Mouse (Mus musculus) olfactory bulb, adult 2 months (tissue): ENCODE measurements at regions not wholly inside any gene's neighbourhood (a gene's known extent, or its start where the extent isn't known, plus 50 kb on each side); places are given as distances from the start of the nearest gene placed in this dataset.

Experiments
- H3K27ac ChIP-seq: fragments of 200-500 bp; 2 replicates; pipeline ENCODE4 v1.5.1; 2012; ENCODE audit warnings: low read depth, low read length; ENCODE audit not compliant: insufficient read depth
- H3K4me1 ChIP-seq: fragments of 200-500 bp; 2 replicates; pipeline ENCODE4 v1.6.1; 2012; ENCODE audit warnings: low read length; ENCODE audit not compliant: control insufficient read depth, insufficient read depth
- H3K4me3 ChIP-seq: fragments of 200-500 bp; 2 replicates; pipeline ENCODE4 v1.5.1; 2012; ENCODE audit warnings: mild to moderate bottlenecking, low read depth, low read length, moderate library complexity; ENCODE audit not compliant: insufficient read depth
- CTCF ChIP-seq: fragments of 200-500 bp; IDR thresholded peaks from 2 replicates; pipeline ENCODE4 v1.5.1; 2012; ENCODE audit warnings: low read depth, mild to moderate bottlenecking, low read length, moderate library complexity; ENCODE audit not compliant: insufficient read depth
- POLR2A ChIP-seq: fragments of 200-500 bp; IDR thresholded peaks from 2 replicates; pipeline ENCODE4 v1.6.1; 2012; ENCODE audit warnings: mild to moderate bottlenecking, low read depth, low read length, moderate library complexity; ENCODE audit not compliant: insufficient read depth
- WGBS: fragments of 180-500 bp; shearing (Covaris S2); methylation state at CpG from one replicate; pipeline ENCODE4 v1.1.7; 2018; 5-methylcytosine and 5-hydroxymethylcytosine counted together

GRCm38 (mm10) chr1:89344546-89344945 is 110.1 kb upstream of the Agap1 start:
- TF ChIP-seq CTCF = no peak
- no peak for TF ChIP-seq POLR2A
- Histone ChIP-seq H3K4me3 (no peak overlapping the region), H3K27ac (no peak overlapping the region), H3K4me1 (no peaks in the 10 kb centered on the region)
- 50% methylated on average over 6 of the region's 6 CpGs for WGBS

GRCm38 (mm10) chr1:89347341-89347740 is 107.3 kb upstream of the Agap1 start:
- 87% methylated on average over 3 of the region's 3 CpGs for WGBS
- no peaks in the 10 kb centered on the region for H3K4me1 ChIP-seq
- TF ChIP-seq CTCF = no peak
- TF ChIP-seq POLR2A = no peak
- H3K4me3 ChIP-seq = no peak overlapping the region
- H3K27ac ChIP-seq = no peak overlapping the region

DNA sequence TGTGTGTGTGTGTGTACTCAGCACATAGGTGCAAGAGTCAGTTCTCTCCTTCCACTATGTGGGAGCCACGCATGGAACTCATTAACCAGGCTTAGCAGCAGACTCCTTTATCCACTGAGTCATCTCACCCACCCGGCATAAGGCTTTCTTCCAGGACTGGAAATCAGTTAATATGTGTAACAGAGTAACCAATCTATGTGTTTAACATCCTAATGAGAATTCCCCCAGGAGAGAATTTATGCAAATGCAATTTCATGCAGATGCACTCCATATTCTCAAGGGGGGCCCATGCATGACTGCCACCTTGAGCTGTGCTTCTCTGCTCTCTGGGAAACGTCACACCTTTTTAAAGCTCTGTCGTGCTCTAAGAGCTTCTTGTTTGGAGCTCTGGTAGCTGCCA is 101.7 kb upstream of the Agap1 start:
- WGBS = 76% methylated on average over 4 of the region's 4 CpGs
- Histone ChIP-seq H3K4me1 (no peaks in the 10 kb centered on the region), H3K4me3 (no peak overlapping the region), H3K27ac (no peak overlapping the region)
- TF ChIP-seq POLR2A (no peak), CTCF (no peak)

DNA sequence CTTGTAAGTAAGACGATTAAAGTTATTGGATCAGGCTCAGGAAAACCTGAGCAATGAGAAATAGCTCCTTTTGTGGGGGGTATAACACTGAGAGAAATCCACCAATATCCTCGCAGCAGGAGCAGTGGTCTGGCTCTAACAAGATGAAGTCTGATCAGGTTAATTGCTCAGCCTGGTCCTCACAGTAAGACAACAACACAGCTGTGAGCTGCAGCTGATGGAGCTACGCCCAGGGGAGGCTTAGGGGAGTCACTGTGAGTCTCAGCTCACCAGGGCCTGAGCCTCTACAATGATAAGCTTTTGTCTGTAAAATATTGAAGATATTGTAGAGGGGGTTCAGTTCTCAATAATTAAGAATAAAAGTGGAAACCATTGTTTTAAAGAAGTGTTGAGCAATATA is 95.3 kb upstream of the Agap1 start:
- TF ChIP-seq CTCF (no peak), POLR2A (no peak)
- 75% methylated on average over 3 of the region's 3 CpGs for WGBS
- Histone ChIP-seq H3K4me1 (no peaks in the 10 kb centered on the region; the same call in 1 of the 2 replicates), H3K4me3 (no peak overlapping the region), H3K27ac (no peak overlapping the region)

GRCm38 (mm10) chr1:89364547-89365305 is 89.9 kb upstream of the Agap1 start:
- Histone ChIP-seq H3K4me1 (peaks cover 5% of the 10 kb centered on the region; the same call in 1 of the 2 replicates), H3K4me3 (no peak overlapping the region), H3K27ac (no peak overlapping the region)
- 67% methylated on average over 12 of the region's 12 CpGs for WGBS
- TF ChIP-seq POLR2A (no peak), CTCF (no peak)

DNA sequence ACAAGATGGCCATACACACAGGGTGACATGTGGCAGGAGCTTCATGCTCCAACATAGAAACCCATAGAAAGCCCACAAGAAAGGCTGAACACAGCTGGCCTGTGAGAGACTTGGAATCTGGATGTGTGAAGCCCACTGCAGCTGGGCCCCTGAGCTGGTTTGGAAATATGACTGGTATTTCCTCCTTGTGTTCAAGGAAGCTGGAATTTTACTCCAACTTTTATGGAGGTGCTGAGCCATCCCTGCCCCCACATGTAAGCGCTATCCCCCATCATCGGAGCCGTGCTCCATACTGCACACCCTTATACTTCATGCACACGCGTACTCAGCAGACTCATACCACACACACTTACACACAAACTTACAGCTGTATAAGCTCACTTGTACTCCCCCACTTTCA is 87.7 kb upstream of the Agap1 start:
- H3K4me1 ChIP-seq = peaks cover 5% of the 10 kb centered on the region; the same call in 1 of the 2 replicates
- no peak overlapping the region for H3K27ac ChIP-seq
- TF ChIP-seq CTCF = no peak
- no peak for TF ChIP-seq POLR2A
- no peak overlapping the region for H3K4me3 ChIP-seq
- 95% methylated on average over 5 of the region's 5 CpGs for WGBS

DNA sequence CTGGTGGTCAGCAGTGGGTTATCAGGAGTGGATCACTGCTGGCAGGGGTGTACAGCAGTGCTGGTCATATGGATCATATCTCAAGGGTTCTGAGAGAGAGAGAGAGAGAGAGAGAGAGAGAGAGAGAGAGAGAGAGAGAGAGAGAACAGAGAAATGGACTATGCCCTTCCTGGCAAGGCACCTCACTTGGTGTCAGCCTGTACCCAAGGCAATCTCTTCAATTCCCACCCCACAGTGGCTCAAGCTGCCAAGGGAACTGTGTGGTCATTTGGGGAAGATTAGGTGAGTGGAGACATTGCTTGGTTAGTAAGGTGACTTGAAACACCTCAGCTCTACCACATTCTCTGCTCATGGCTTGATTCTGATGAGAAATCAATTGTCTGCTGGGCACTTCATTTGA is 80.8 kb upstream of the Agap1 start:
- Histone ChIP-seq H3K27ac (no peak overlapping the region), H3K4me3 (no peak overlapping the region), H3K4me1 (no peaks in the 10 kb centered on the region)
- TF ChIP-seq POLR2A (no peak), CTCF (no peak)

GRCm38 (mm10) chr1:89374271-89374670 is 80.3 kb upstream of the Agap1 start:
- no peak overlapping the region for H3K4me3 ChIP-seq
- WGBS = 97% methylated on average over 2 of the region's 2 CpGs
- no peak overlapping the region for H3K27ac ChIP-seq
- no peaks in the 10 kb centered on the region for H3K4me1 ChIP-seq
- TF ChIP-seq POLR2A (no peak), CTCF (no peak)

- Histone ChIP-seq H3K4me3 (no peak overlapping the region), H3K4me1 (peaks cover 2% of the 10 kb centered on the region; the same call in 1 of the 2 replicates), H3K27ac (no peak overlapping the region)
- WGBS = 62% methylated on average over 6 of the region's 6 CpGs
- TF ChIP-seq CTCF = no peak
- TF ChIP-seq POLR2A = no peak
These were observed 72.6 kb upstream of the Agap1 start for GRCm38 (mm10) chr1:89382021-89382420.
